Mouse (Mus musculus): ENCODE results near the gene Kif3c. TPM values are rescaled to one million over a fixed set of nuclear protein-coding genes. Genes with fewer than 3 reads are reported as not detected.

The Kif3c gene
- 0.42 and 0.58 TPM in 2 replicates for polyA plus RNA-seq (2012; rRNA removed)
- polyA plus RNA-seq (2014; fragmentation: Nextera tagmentation; extraction: Ambion mirVana) = 0.58 and 0.61 TPM in 2 replicates

DNA sequence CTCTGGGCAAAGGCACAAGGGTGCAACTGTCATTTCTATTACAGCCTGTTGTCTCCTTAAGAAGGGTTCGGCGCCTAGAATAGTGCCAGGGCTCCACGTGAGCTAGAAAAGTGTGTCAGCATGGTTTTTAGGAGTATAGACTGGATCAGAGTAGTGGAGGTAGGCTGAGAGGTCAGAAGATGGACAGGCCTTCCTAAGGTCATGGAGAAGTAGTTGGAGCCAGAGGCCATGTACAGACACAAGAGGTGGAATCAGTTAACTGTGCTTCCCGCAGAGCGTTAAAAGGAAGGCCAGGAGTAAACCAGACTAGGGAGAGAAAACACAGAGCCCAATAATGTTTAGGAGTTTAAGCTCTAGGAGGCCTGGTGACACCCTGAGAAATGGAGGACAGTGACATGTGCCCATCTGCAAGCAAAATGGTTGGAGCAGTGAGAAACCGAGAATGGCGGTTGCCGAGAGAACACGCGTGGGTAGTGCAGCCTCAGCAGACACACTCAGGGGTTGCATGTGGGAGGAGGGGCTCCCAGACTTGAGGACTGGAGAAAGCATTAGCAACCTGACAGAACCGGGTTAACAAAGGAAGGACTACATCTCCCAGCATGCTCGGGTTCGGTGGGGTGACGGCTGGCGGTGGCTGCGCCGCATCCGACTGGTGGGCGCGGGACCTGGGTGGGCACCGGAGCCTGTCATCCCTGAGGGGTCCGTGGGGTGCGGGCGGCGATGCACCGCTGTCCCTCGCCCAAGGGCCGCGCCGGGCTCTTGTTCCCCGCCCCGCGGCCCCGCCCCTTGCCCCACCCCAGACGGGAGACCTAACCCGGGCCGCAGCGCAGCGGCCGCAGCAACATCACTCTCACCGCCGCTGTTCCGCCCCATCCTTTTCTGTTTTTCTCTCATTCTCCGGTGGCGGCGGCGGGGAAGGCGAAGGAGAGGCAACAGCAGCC, at the start of gene Kif3c:
TSS of gene Kif3c (plus strand) at position 625 of the 941 bp plus-strand sequence.
- no peak for DNase-seq (ENCODE audit: low read depth in 3 of 3, low spot score in 3 of 3)
- H3K9ac ChIP-seq (replicated peaks) = peak within 1 kb of the TSS; percentile 48; the same call in 1 of the 2 replicates
- TF ChIP-seq EP300 (IDR thresholded peaks at IDR 0.05; ENCODE audit: low read depth) (no peak), CTCF (IDR thresholded peaks at IDR 0.05; ENCODE audit: low read depth) (no peak)
- H3K9me3 ChIP-seq (ENCODE audit: control insufficient read depth, low read length) = no peaks in the 10 kb centered on the region
- H3K4me3 ChIP-seq (ENCODE audit: insufficient read depth in 1 of 2, low read depth in 2 of 2, low read length in 2 of 2) = peak within 1 kb of the TSS; percentile 55 to 63
- ATAC-seq (ENCODE audit: insufficient read depth) = peak; percentile 62
- H3K27ac ChIP-seq = no peak within 1 kb of the TSS
- H3K4me1 ChIP-seq (replicated peaks; ENCODE audit: control insufficient read depth in 2 of 2, insufficient read depth in 2 of 2, low read length in 1 of 2) = no peaks in the 10 kb centered on the region
- no peaks in the 10 kb centered on the region for H3K36me3 ChIP-seq (replicated peaks; ENCODE audit: control insufficient read depth, insufficient read depth, low read depth)
- H3K27me3 ChIP-seq (ENCODE audit: control insufficient read depth, insufficient read depth, low read length) = peaks cover 11% of the 10 kb centered on the region
- WGBS (ENCODE audit: insufficient replicate concordance) = 8% methylated on average over 46 of the region's 48 CpGs
- H3K4me2 ChIP-seq (ENCODE audit: low read depth) = peak within 1 kb of the TSS; percentile 76

DNA sequence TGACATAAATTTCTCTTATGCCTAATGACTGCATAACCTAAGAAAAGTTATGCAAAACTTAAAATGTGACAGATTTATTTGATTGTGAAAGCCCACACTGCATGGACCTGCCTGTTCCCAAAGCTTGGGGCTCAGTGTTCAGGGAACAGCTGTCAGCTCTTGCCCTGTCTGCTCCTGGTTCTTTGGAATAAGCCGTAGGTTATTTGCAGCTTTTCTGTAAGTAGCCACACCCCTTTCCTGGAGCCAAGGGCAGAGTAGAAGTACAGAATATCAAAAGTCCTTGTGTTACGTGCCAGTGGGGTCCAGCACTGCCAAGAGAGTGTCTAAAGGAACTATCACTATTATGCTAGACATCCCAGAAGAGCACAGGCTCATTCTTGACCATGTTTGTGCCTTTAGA, 48.8 kb upstream of the Kif3c start:
- H3K27me3 ChIP-seq (ENCODE audit: control insufficient read depth, insufficient read depth, low read length) = no peaks in the 10 kb centered on the region
- H3K27ac ChIP-seq = no peak overlapping the region
- TF ChIP-seq EP300 (IDR thresholded peaks at IDR 0.05; ENCODE audit: low read depth) (no peak), CTCF (IDR thresholded peaks at IDR 0.05; ENCODE audit: low read depth) (no peak)
- ATAC-seq (ENCODE audit: insufficient read depth) (no peak), DNase-seq (ENCODE audit: low read depth in 3 of 3, low spot score in 3 of 3) (no peak)
- no peaks in the 10 kb centered on the region for H3K9me3 ChIP-seq (ENCODE audit: control insufficient read depth, low read length)
- no peak overlapping the region for H3K9ac ChIP-seq (replicated peaks)
- no peak overlapping the region for H3K4me3 ChIP-seq (ENCODE audit: insufficient read depth in 1 of 2, low read depth in 2 of 2, low read length in 2 of 2)
- H3K4me1 ChIP-seq (replicated peaks; ENCODE audit: control insufficient read depth in 2 of 2, insufficient read depth in 2 of 2, low read length in 1 of 2) = no peaks in the 10 kb centered on the region
- no peak overlapping the region for H3K4me2 ChIP-seq (ENCODE audit: low read depth)
- H3K36me3 ChIP-seq (replicated peaks; ENCODE audit: control insufficient read depth, insufficient read depth, low read depth) = no peaks in the 10 kb centered on the region
- WGBS (ENCODE audit: insufficient replicate concordance) = 50% methylated on average over 2 of the region's 2 CpGs

GRCm38 (mm10) chr12:3316937-3317336, 48.0 kb upstream of the Kif3c start:
- 66% methylated on average over 3 of the region's 3 CpGs for WGBS (ENCODE audit: insufficient replicate concordance)
- TF ChIP-seq EP300 (IDR thresholded peaks at IDR 0.05; ENCODE audit: low read depth) (no peak), CTCF (IDR thresholded peaks at IDR 0.05; ENCODE audit: low read depth) (no peak)
- Histone ChIP-seq H3K27me3 (ENCODE audit: control insufficient read depth, insufficient read depth, low read length) (no peaks in the 10 kb centered on the region), H3K9me3 (ENCODE audit: control insufficient read depth, low read length) (no peaks in the 10 kb centered on the region), H3K9ac (replicated peaks) (no peak overlapping the region), H3K4me1 (replicated peaks; ENCODE audit: control insufficient read depth in 2 of 2, insufficient read depth in 2 of 2, low read length in 1 of 2) (no peaks in the 10 kb centered on the region), H3K27ac (no peak overlapping the region), H3K36me3 (replicated peaks; ENCODE audit: control insufficient read depth, insufficient read depth, low read depth) (no peaks in the 10 kb centered on the region), H3K4me2 (ENCODE audit: low read depth) (no peak overlapping the region), H3K4me3 (ENCODE audit: insufficient read depth in 1 of 2, low read depth in 2 of 2, low read length in 2 of 2) (no peak overlapping the region)
- DNase-seq (ENCODE audit: low read depth in 3 of 3, low spot score in 3 of 3) (no peak), ATAC-seq (ENCODE audit: insufficient read depth) (no peak)

GRCm38 (mm10) chr12:3319377-3319776, 45.6 kb upstream of the Kif3c start:
- no peak for DNase-seq (ENCODE audit: low read depth in 3 of 3, low spot score in 3 of 3)
- Histone ChIP-seq H3K27me3 (ENCODE audit: control insufficient read depth, insufficient read depth, low read length) (no peaks in the 10 kb centered on the region), H3K27ac (no peak overlapping the region), H3K4me2 (ENCODE audit: low read depth) (no peak overlapping the region), H3K4me1 (replicated peaks; ENCODE audit: control insufficient read depth in 2 of 2, insufficient read depth in 2 of 2, low read length in 1 of 2) (no peaks in the 10 kb centered on the region), H3K9ac (replicated peaks) (no peak overlapping the region), H3K36me3 (replicated peaks; ENCODE audit: control insufficient read depth, insufficient read depth, low read depth) (no peaks in the 10 kb centered on the region), H3K9me3 (ENCODE audit: control insufficient read depth, low read length) (no peaks in the 10 kb centered on the region), H3K4me3 (ENCODE audit: insufficient read depth in 1 of 2, low read depth in 2 of 2, low read length in 2 of 2) (no peak overlapping the region)
- TF ChIP-seq EP300 (IDR thresholded peaks at IDR 0.05; ENCODE audit: low read depth) (no peak), CTCF (IDR thresholded peaks at IDR 0.05; ENCODE audit: low read depth) (no peak)
- WGBS (ENCODE audit: insufficient replicate concordance) = 42% methylated on average over 4 of the region's 4 CpGs
- ATAC-seq (ENCODE audit: insufficient read depth) = peak; percentile 35; the same call in 1 of the 2 replicates

GRCm38 (mm10) chr12:3323241-3323640, 41.7 kb upstream of the Kif3c start:
- Histone ChIP-seq H3K27me3 (ENCODE audit: control insufficient read depth, insufficient read depth, low read length) (no peaks in the 10 kb centered on the region), H3K9me3 (ENCODE audit: control insufficient read depth, low read length) (no peaks in the 10 kb centered on the region), H3K9ac (replicated peaks) (no peak overlapping the region), H3K4me2 (ENCODE audit: low read depth) (no peak overlapping the region), H3K4me1 (replicated peaks; ENCODE audit: control insufficient read depth in 2 of 2, insufficient read depth in 2 of 2, low read length in 1 of 2) (peaks cover 0 to 7% of the 10 kb centered on the region in 2 experiments; a peak in 2 of 4 replicates), H3K36me3 (replicated peaks; ENCODE audit: control insufficient read depth, insufficient read depth, low read depth) (no peaks in the 10 kb centered on the region), H3K27ac (no peak overlapping the region), H3K4me3 (ENCODE audit: insufficient read depth in 1 of 2, low read depth in 2 of 2, low read length in 2 of 2) (no peak overlapping the region)
- no peak for DNase-seq (ENCODE audit: low read depth in 3 of 3, low spot score in 3 of 3)
- no peak for ATAC-seq (ENCODE audit: insufficient read depth)
- WGBS (ENCODE audit: insufficient replicate concordance) = 61% methylated on average over 6 of the region's 6 CpGs
- no peak for TF ChIP-seq CTCF (IDR thresholded peaks at IDR 0.05; ENCODE audit: low read depth)
- TF ChIP-seq EP300 (IDR thresholded peaks at IDR 0.05; ENCODE audit: low read depth) = no peak
